Mouse (Mus musculus): ENCODE measurements around the gene Bpifa6. TPM values are rescaled to one million over a fixed set of nuclear protein-coding genes. Genes with fewer than 3 reads are reported as not detected.

The Bpifa6 gene
- polyA plus RNA-seq, 2 experiments, result not detected

DNA sequence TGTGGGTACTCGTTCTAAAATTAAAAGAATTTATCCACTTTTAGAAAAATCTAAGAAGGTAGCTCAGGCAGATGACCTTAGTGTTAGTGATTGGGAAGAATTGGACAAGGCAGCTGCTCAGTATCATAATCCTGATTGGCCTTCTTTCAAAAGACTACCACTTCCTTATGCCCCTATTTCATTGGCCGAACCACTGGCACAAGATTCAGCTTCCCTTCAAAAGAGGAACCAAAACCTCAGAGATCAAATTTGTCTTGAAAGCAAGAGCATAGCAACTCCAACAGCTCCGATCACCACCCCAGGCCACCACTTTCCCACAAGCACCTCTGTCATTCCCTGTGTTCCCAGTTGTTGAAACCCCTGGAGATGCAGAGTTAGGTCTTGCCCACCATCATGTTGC lies 70.0 kb downstream of the Bpifa6 start:
- H3K27me3 ChIP-seq (ENCODE audit: control insufficient read depth, insufficient read depth, low read length), result no peaks in the 10 kb centered on the region
- no peak overlapping the region for H3K4me2 ChIP-seq (ENCODE audit: low read depth)
- TF ChIP-seq CTCF (IDR thresholded peaks at IDR 0.05; ENCODE audit: low read depth), result no peak
- H3K4me3 ChIP-seq (ENCODE audit: insufficient read depth in 1 of 2, low read depth in 2 of 2, low read length in 2 of 2), result no peak overlapping the region
- H3K9ac ChIP-seq (replicated peaks), result no peak overlapping the region
- ATAC-seq (ENCODE audit: insufficient read depth) (no peak), DNase-seq (ENCODE audit: low read depth in 3 of 3, low spot score in 3 of 3) (no peak)
- H3K36me3 ChIP-seq (replicated peaks; ENCODE audit: control insufficient read depth, insufficient read depth, low read depth), result no peaks in the 10 kb centered on the region
- no peaks in the 10 kb centered on the region for H3K4me1 ChIP-seq (replicated peaks; ENCODE audit: control insufficient read depth in 2 of 2, insufficient read depth in 2 of 2, low read length in 1 of 2)
- no peak overlapping the region for H3K27ac ChIP-seq
- no peaks in the 10 kb centered on the region for H3K9me3 ChIP-seq (ENCODE audit: control insufficient read depth, low read length)
- 43% methylated on average over 3 of the region's 3 CpGs for WGBS (ENCODE audit: insufficient replicate concordance)

Other genes starting within 250 kb of the Bpifa6 start
- gene Mapre1, start 233.7 kb upstream of the Bpifa6 start, polyA plus RNA-seq (2012; rRNA removed), result 10.0 and 14.3 TPM in 2 replicates
- 110 and 116 TPM in 2 replicates for gene Mapre1, start 233.7 kb upstream of the Bpifa6 start, polyA plus RNA-seq (2014; fragmentation: Nextera tagmentation; extraction: Ambion mirVana)
- gene Efcab8, start 195.0 kb upstream of the Bpifa6 start, polyA plus RNA-seq (2012; rRNA removed), result 0.04 and 0.09 TPM in 2 replicates
- gene Efcab8, start 195.0 kb upstream of the Bpifa6 start, polyA plus RNA-seq (2014; fragmentation: Nextera tagmentation; extraction: Ambion mirVana), result 0.08 TPM in 1 of 2 replicates, not detected in the other
- gene Sun5, start 103.9 kb upstream of the Bpifa6 start, polyA plus RNA-seq (2012; rRNA removed), result not detected in 2 replicates
- gene Sun5, start 103.9 kb upstream of the Bpifa6 start, polyA plus RNA-seq (2014; fragmentation: Nextera tagmentation; extraction: Ambion mirVana), result not detected in 2 replicates
- not detected in 2 replicates for gene Bpifb2, start 99.9 kb upstream of the Bpifa6 start, polyA plus RNA-seq (2012; rRNA removed)
- not detected in 2 replicates for gene Bpifb2, start 99.9 kb upstream of the Bpifa6 start, polyA plus RNA-seq (2014; fragmentation: Nextera tagmentation; extraction: Ambion mirVana)
- gene Bpifb6, start 74.6 kb upstream of the Bpifa6 start, polyA plus RNA-seq (2012; rRNA removed), result not detected in 2 replicates
- not detected in 2 replicates for gene Bpifb6, start 74.6 kb upstream of the Bpifa6 start, polyA plus RNA-seq (2014; fragmentation: Nextera tagmentation; extraction: Ambion mirVana)
- not detected in 2 replicates for gene Bpifb3, start 56.7 kb upstream of the Bpifa6 start, polyA plus RNA-seq (2012; rRNA removed)
- gene Bpifb3, start 56.7 kb upstream of the Bpifa6 start, polyA plus RNA-seq (2014; fragmentation: Nextera tagmentation; extraction: Ambion mirVana), result not detected in 2 replicates
- 0.04 and 0.05 TPM in 2 replicates for gene Bpifb4, start 36.7 kb upstream of the Bpifa6 start, polyA plus RNA-seq (2012; rRNA removed)
- 0.09 and 0.15 TPM in 2 replicates for gene Bpifb4, start 36.7 kb upstream of the Bpifa6 start, polyA plus RNA-seq (2014; fragmentation: Nextera tagmentation; extraction: Ambion mirVana)
- not detected in 2 replicates for gene Bpifa2, start 33.3 kb downstream of the Bpifa6 start, polyA plus RNA-seq (2012; rRNA removed)
- gene Bpifa2, start 33.3 kb downstream of the Bpifa6 start, polyA plus RNA-seq (2014; fragmentation: Nextera tagmentation; extraction: Ambion mirVana), result not detected in 2 replicates
- gene Bpifa3, start 155.4 kb downstream of the Bpifa6 start, polyA plus RNA-seq (2012; rRNA removed), result not detected in 2 replicates
- not detected in 2 replicates for gene Bpifa3, start 155.4 kb downstream of the Bpifa6 start, polyA plus RNA-seq (2014; fragmentation: Nextera tagmentation; extraction: Ambion mirVana)
- 0.06 TPM in 1 of 2 replicates, not detected in the other for gene Bpifa1, start 167.9 kb downstream of the Bpifa6 start, polyA plus RNA-seq (2012; rRNA removed)
- gene Bpifa1, start 167.9 kb downstream of the Bpifa6 start, polyA plus RNA-seq (2014; fragmentation: Nextera tagmentation; extraction: Ambion mirVana), result 0.14 TPM in 1 of 2 replicates, not detected in the other
- 0.04 TPM in 1 of 2 replicates, not detected in the other for gene Bpifa5, start 187.7 kb downstream of the Bpifa6 start, polyA plus RNA-seq (2012; rRNA removed)
- not detected in 2 replicates for gene Bpifa5, start 187.7 kb downstream of the Bpifa6 start, polyA plus RNA-seq (2014; fragmentation: Nextera tagmentation; extraction: Ambion mirVana)
- gene Bpifb1, start 215.9 kb downstream of the Bpifa6 start, polyA plus RNA-seq (2012; rRNA removed), result 0.17 and 0.21 TPM in 2 replicates
- gene Bpifb1, start 215.9 kb downstream of the Bpifa6 start, polyA plus RNA-seq (2014; fragmentation: Nextera tagmentation; extraction: Ambion mirVana), result 0.19 and 0.33 TPM in 2 replicates
- gene Bpifb5, start 248.8 kb downstream of the Bpifa6 start, polyA plus RNA-seq (2012; rRNA removed), result not detected in 2 replicates
- not detected in 2 replicates for gene Bpifb5, start 248.8 kb downstream of the Bpifa6 start, polyA plus RNA-seq (2014; fragmentation: Nextera tagmentation; extraction: Ambion mirVana)

Measured in liver, embryonic 14.5 days (tissue).